Mouse (Mus musculus) heart, postnatal 0 days (tissue): ENCODE data around the gene Nisch. TPM values are rescaled to one million over a fixed set of nuclear protein-coding genes. Genes with fewer than 3 reads are reported as not detected.
A peak's percentile ranks its signal among the peaks of the same experiment; 100 is the strongest.

ENCODE experiments used
- ATAC-seq: fragments of 200-750 bp; cut with Nextera tagmentation; 2 replicates; pipeline ENCODE4 v1.8.0; 2017; ENCODE audit warnings: low read depth, moderate number of reproducible peaks, moderate library complexity; ENCODE audit not compliant: insufficient read depth
- DNase-seq: peaks from one replicate; pipeline ENCODE4 v3.0.0-alpha.2; 2016; ENCODE audit warnings: low spot score
- H3K27ac ChIP-seq: fragments of 300-500 bp; sonication (generic); 2 replicates; pipeline ENCODE4 v1.5.1; 2014; ENCODE audit warnings: low read depth, mild to moderate bottlenecking
- H3K27me3 ChIP-seq: fragments of 300-500 bp; sonication (generic); 2 replicates; pipeline ENCODE4 v1.6.1; 2014; ENCODE audit warnings: low read length, mixed read lengths; ENCODE audit not compliant: control insufficient read depth, insufficient read depth
- H3K36me3 ChIP-seq: fragments of 300-500 bp; sonication (generic); replicated peaks from 2 replicates; pipeline ENCODE4 v1.6.1; 2014; ENCODE audit warnings: low read length, mixed read lengths; ENCODE audit not compliant: control insufficient read depth, insufficient read depth
- H3K4me1 ChIP-seq: fragments of 300-500 bp; sonication (generic); 2 replicates; pipeline ENCODE4 v1.6.1; 2014; ENCODE audit warnings: antibody characterized with exemption; ENCODE audit not compliant: control insufficient read depth, insufficient read depth
- H3K4me2 ChIP-seq: fragments of 300-500 bp; sonication (generic); 2 replicates; pipeline ENCODE4 v1.6.1; 2014; ENCODE audit warnings: low read depth, mild to moderate bottlenecking, low read length, moderate library complexity
- H3K4me3 ChIP-seq: fragments of 300-500 bp; sonication (generic); 2 replicates; pipeline ENCODE4 v1.5.1; 2014; ENCODE audit warnings: low read depth, low read length
- H3K9ac ChIP-seq: fragments of 300-500 bp; sonication (generic); replicated peaks from 2 replicates; pipeline ENCODE4 v1.6.1; 2014; ENCODE audit warnings: low read depth, low read length, mixed read lengths
- H3K9me3 ChIP-seq: fragments of 300-500 bp; sonication (generic); replicated peaks from 2 replicates; pipeline ENCODE4 v1.6.1; 2016; ENCODE audit warnings: low read length; ENCODE audit not compliant: control insufficient read depth
- CTCF ChIP-seq: IDR thresholded peaks from 2 replicates; pipeline ENCODE4 v1.5.1; 2016; ENCODE audit warnings: antibody characterized with exemption, control low read depth, low read depth
- whole genome bisulfite sequencing: fragments of 180-500 bp; shearing (Covaris S2); extraction: QIAGEN DNeasy Blood & Tissue Kit; methylation state at CpG from one replicate; pipeline ENCODE4 v1.1.7; 2014; 5-methylcytosine and 5-hydroxymethylcytosine counted together
- polyA plus RNA-seq: library from polyadenylated mRNA; unstranded; fragments of >200 nt; fragmentation: Nextera tagmentation; extraction: Ambion mirVana; gene quantifications from 2 replicates; pipeline ENCODE4 v1.2.1, GENCODE M21; 2015
- total RNA-seq: library from RNA; depleted of rRNA; stranded (reverse); fragments of >200 nt; gene quantifications from 2 replicates; pipeline ENCODE4 v1.2.3, GENCODE M21; 2014; ENCODE audit warnings: low replicate concordance; rRNA removed

Gene Nisch
- total and polyA plus RNA-seq, 2 experiments from 2014 or later: 171 to 338 TPM

- no peak for TF ChIP-seq CTCF
- Histone ChIP-seq H3K4me3 (no peak overlapping the region), H3K4me1 (peaks cover 34% of the 10 kb centered on the region), H3K27me3 (no peaks in the 10 kb centered on the region), H3K4me2 (no peak overlapping the region), H3K36me3 (peaks cover 33% of the 10 kb centered on the region), H3K9ac (no peak overlapping the region), H3K27ac (peak overlapping the region; percentile 57), H3K9me3 (no peaks in the 10 kb centered on the region)
- DNase-seq: no peak
- WGBS: 50% methylated on average over 9 of the region's 9 CpGs
- no peak for ATAC-seq
These were observed 91.4 kb downstream of the Nisch start for GRCm38 (mm10) chr14:31125106-31126075.

Other genes with a start within 250 kb of the Nisch start
- gene Glt8d1, start 215.5 kb downstream of the Nisch start, total RNA-seq: 28.7 and 39.0 TPM in 2 replicates
- 30.6 and 30.9 TPM in 2 replicates for gene Glt8d1, start 215.5 kb downstream of the Nisch start, polyA plus RNA-seq
- 309 and 340 TPM in 2 replicates for gene Spcs1, start 215.3 kb downstream of the Nisch start, total RNA-seq
- gene Spcs1, start 215.3 kb downstream of the Nisch start, polyA plus RNA-seq: 429 and 459 TPM in 2 replicates
- 31.9 and 65.0 TPM in 2 replicates for gene Pbrm1, start 197.8 kb downstream of the Nisch start, total RNA-seq
- gene Pbrm1, start 197.8 kb downstream of the Nisch start, polyA plus RNA-seq: 63.2 and 66.5 TPM in 2 replicates
- gene Gnl3, start 197.8 kb downstream of the Nisch start, total RNA-seq: 30.5 and 45.8 TPM in 2 replicates
- gene Gnl3, start 197.8 kb downstream of the Nisch start, polyA plus RNA-seq: 30.7 and 37.3 TPM in 2 replicates
- 12.7 and 28.8 TPM in 2 replicates for gene Smim4, start 88.0 kb downstream of the Nisch start, total RNA-seq
- 194 and 207 TPM in 2 replicates for gene Smim4, start 88.0 kb downstream of the Nisch start, polyA plus RNA-seq
- gene Nt5dc2, start 85.9 kb downstream of the Nisch start, total RNA-seq: 212 and 269 TPM in 2 replicates
- gene Nt5dc2, start 85.9 kb downstream of the Nisch start, polyA plus RNA-seq: 146 and 158 TPM in 2 replicates
- gene Stab1, start 48.3 kb downstream of the Nisch start, total RNA-seq: 75.3 and 90.4 TPM in 2 replicates
- gene Stab1, start 48.3 kb downstream of the Nisch start, polyA plus RNA-seq: 24.0 and 25.4 TPM in 2 replicates
- 2,939 and 3,145 TPM in 2 replicates for gene Tnnc1, start 8.6 kb downstream of the Nisch start, total RNA-seq
- gene Tnnc1, start 8.6 kb downstream of the Nisch start, polyA plus RNA-seq: 7,680 and 7,748 TPM in 2 replicates
- 4.4 and 12.7 TPM in 2 replicates for gene Sema3g, start 914 bp upstream of the Nisch start, total RNA-seq
- gene Sema3g, start 914 bp upstream of the Nisch start, polyA plus RNA-seq: 0.75 and 0.90 TPM in 2 replicates
- 2.1 and 7.4 TPM in 2 replicates for gene Phf7, start 34.4 kb upstream of the Nisch start, total RNA-seq
- 11.7 and 12.5 TPM in 2 replicates for gene Phf7, start 34.4 kb upstream of the Nisch start, polyA plus RNA-seq
- 51.1 and 64.0 TPM in 2 replicates for gene Bap1, start 34.5 kb upstream of the Nisch start, total RNA-seq
- 34.2 and 38.6 TPM in 2 replicates for gene Bap1, start 34.5 kb upstream of the Nisch start, polyA plus RNA-seq
- gene Dnah1, start 107.0 kb upstream of the Nisch start, total RNA-seq: 0.08 TPM in 1 of 2 replicates, not detected in the other
- gene Dnah1, start 107.0 kb upstream of the Nisch start, polyA plus RNA-seq: 0.10 and 0.15 TPM in 2 replicates
- 34.0 and 51.2 TPM in 2 replicates for gene Capn7, start 119.7 kb upstream of the Nisch start, total RNA-seq
- 32.3 and 33.8 TPM in 2 replicates for gene Capn7, start 119.7 kb upstream of the Nisch start, polyA plus RNA-seq
- gene Sh3bp5, start 219.1 kb upstream of the Nisch start, total RNA-seq: 10.2 and 14.2 TPM in 2 replicates
- 37.6 and 43.4 TPM in 2 replicates for gene Sh3bp5, start 219.1 kb upstream of the Nisch start, polyA plus RNA-seq